Mouse (Mus musculus) heart, embryonic 11.5 days (tissue): ENCODE measurements around the gene Ubac2. TPM values are rescaled to one million over a fixed set of nuclear protein-coding genes. Genes with fewer than 3 reads are reported as not detected.

Experiments
- ATAC-seq: fragments of 200-750 bp; cut with Nextera tagmentation; replicated peaks from 2 replicates; pipeline ENCODE4 v1.8.0; 2017; ENCODE audit warnings: moderate library complexity; ENCODE audit not compliant: insufficient number of reproducible peaks, low FRiP score, low TSS enrichment
- H3K27ac ChIP-seq: fragments of 300-500 bp; sonication (generic); 2 replicates; pipeline ENCODE4 v1.5.1; 2014; ENCODE audit warnings: mild to moderate bottlenecking, low read depth, low read length
- H3K27me3 ChIP-seq: fragments of 300-500 bp; sonication (generic); 2 replicates; pipeline ENCODE4 v1.6.1; 2014; ENCODE audit warnings: mild to moderate bottlenecking, low read length, mixed read lengths; ENCODE audit not compliant: control insufficient read depth, insufficient read depth
- H3K36me3 ChIP-seq: fragments of 300-500 bp; sonication (generic); 2 replicates; pipeline ENCODE4 v1.6.1; 2014; ENCODE audit warnings: mild to moderate bottlenecking, low read length, moderate library complexity, mixed read lengths; ENCODE audit not compliant: control insufficient read depth, insufficient read depth
- H3K4me1 ChIP-seq: fragments of 300-500 bp; sonication (generic); 2 replicates; pipeline ENCODE4 v1.6.1; 2014; ENCODE audit warnings: low read length; ENCODE audit not compliant: control insufficient read depth, insufficient read depth
- H3K4me2 ChIP-seq: fragments of 300-500 bp; sonication (generic); 2 replicates; pipeline ENCODE4 v1.6.1; 2014; ENCODE audit warnings: mild to moderate bottlenecking, moderate library complexity
- H3K4me3 ChIP-seq: fragments of 300-500 bp; sonication (generic); 2 replicates; pipeline ENCODE4 v1.5.1; 2014; ENCODE audit warnings: low read depth, low read length
- H3K9ac ChIP-seq: fragments of 300-500 bp; sonication (generic); 2 replicates; pipeline ENCODE4 v1.6.1; 2014; ENCODE audit warnings: mild to moderate bottlenecking, low read depth, low read length, moderate library complexity
- H3K9me3 ChIP-seq: fragments of 300-500 bp; sonication (generic); replicated peaks from 2 replicates; pipeline ENCODE4 v1.6.1; 2016; ENCODE audit warnings: low read length; ENCODE audit not compliant: control insufficient read depth
- WGBS: fragments of 180-500 bp; shearing (Covaris S2); extraction: QIAGEN DNeasy Blood & Tissue Kit; methylation state at CpG from one replicate; pipeline ENCODE4 v1.1.7; 2014; ENCODE audit not compliant: insufficient replicate concordance; 5-methylcytosine and 5-hydroxymethylcytosine counted together
- polyA plus RNA-seq: library from polyadenylated mRNA; unstranded; fragments of >200 nt; fragmentation: Nextera tagmentation; extraction: Ambion mirVana; gene quantifications from 2 replicates; pipeline ENCODE4 v1.2.1, GENCODE M21; 2014

Gene Ubac2
- polyA plus RNA-seq, 1 experiment from 2014 or later = 63.4 TPM

GRCm38 (mm10) chr14:121964990-121965389 lies 86.6 kb downstream of the Ubac2 start, which contains the start of gene Gpr183:
Gene Gpr183, minus strand, starts transcription at chr14:121965195.
- Histone ChIP-seq H3K36me3 (no peaks in the 10 kb centered on the region), H3K4me1 (peaks cover 29% of the 10 kb centered on the region), H3K4me2 (peak within 1 kb of the TSS; percentile 17), H3K4me3 (no peak within 1 kb of the TSS), H3K9me3 (no peaks in the 10 kb centered on the region), H3K27ac (0 out of 2 replicates have a peak within 1 kb of the TSS, but pooled peaks have one; percentile 12), H3K9ac (no peak within 1 kb of the TSS), H3K27me3 (no peaks in the 10 kb centered on the region)
- WGBS = 16% methylated on average over 6 of the region's 6 CpGs
- no peak for ATAC-seq

- no peaks in the 10 kb centered on the region for H3K27me3 ChIP-seq
- no peak overlapping the region for H3K4me3 ChIP-seq
- no peaks in the 10 kb centered on the region for H3K36me3 ChIP-seq
- no peak overlapping the region for H3K4me2 ChIP-seq
- H3K9me3 ChIP-seq = no peaks in the 10 kb centered on the region
- no peak overlapping the region for H3K27ac ChIP-seq
- no peak overlapping the region for H3K9ac ChIP-seq
- 82% methylated on average over 4 of the region's 4 CpGs for WGBS
- ATAC-seq = no peak
- H3K4me1 ChIP-seq = peaks cover 29% of the 10 kb centered on the region
Measured at GRCm38 (mm10) chr14:121965461-121965860, 87.0 kb downstream of the Ubac2 start.

GRCm38 (mm10) chr14:121967095-121967494 lies 88.7 kb downstream of the Ubac2 start:
- Histone ChIP-seq H3K4me2 (no peak overlapping the region), H3K27ac (no peak overlapping the region), H3K36me3 (no peaks in the 10 kb centered on the region), H3K9ac (no peak overlapping the region), H3K27me3 (no peaks in the 10 kb centered on the region), H3K9me3 (no peaks in the 10 kb centered on the region), H3K4me1 (peaks cover 18% of the 10 kb centered on the region), H3K4me3 (no peak overlapping the region)
- 72% methylated on average over 4 of the region's 4 CpGs for WGBS
- ATAC-seq = no peak

GRCm38 (mm10) chr14:121970402-121970801 lies 92.0 kb downstream of the Ubac2 start:
- 88% methylated on average over 1 of the region's 1 CpGs for WGBS
- Histone ChIP-seq H3K27ac (no peak overlapping the region), H3K4me2 (no peak overlapping the region), H3K9ac (no peak overlapping the region), H3K27me3 (no peaks in the 10 kb centered on the region), H3K9me3 (no peaks in the 10 kb centered on the region), H3K4me1 (peaks cover 2% of the 10 kb centered on the region; the same call in 1 of the 2 replicates), H3K36me3 (no peaks in the 10 kb centered on the region), H3K4me3 (no peak overlapping the region)
- ATAC-seq = no peak

GRCm38 (mm10) chr14:121973114-121973513 lies 94.7 kb downstream of the Ubac2 start:
- no peaks in the 10 kb centered on the region for H3K9me3 ChIP-seq
- no peak overlapping the region for H3K27ac ChIP-seq
- H3K9ac ChIP-seq = no peak overlapping the region
- H3K4me1 ChIP-seq = no peaks in the 10 kb centered on the region
- no peaks in the 10 kb centered on the region for H3K27me3 ChIP-seq
- H3K36me3 ChIP-seq = no peaks in the 10 kb centered on the region
- H3K4me2 ChIP-seq = no peak overlapping the region
- no peak for ATAC-seq
- no peak overlapping the region for H3K4me3 ChIP-seq
- 91% methylated on average over 10 of the region's 10 CpGs for WGBS

- H3K27ac ChIP-seq = no peak overlapping the region
- H3K9ac ChIP-seq = no peak overlapping the region
- no peaks in the 10 kb centered on the region for H3K9me3 ChIP-seq
- H3K36me3 ChIP-seq = no peaks in the 10 kb centered on the region
- H3K27me3 ChIP-seq = no peaks in the 10 kb centered on the region
- no peak for ATAC-seq
- H3K4me3 ChIP-seq = no peak overlapping the region
- 93% methylated on average over 1 of the region's 1 CpGs for WGBS
- H3K4me2 ChIP-seq = no peak overlapping the region
- 0 out of 2 replicates have a peak, but pooled peaks cover 3% of the 10 kb centered on the region for H3K4me1 ChIP-seq
Measured at GRCm38 (mm10) chr14:121981531-121981930, 103.1 kb downstream of the Ubac2 start.

GRCm38 (mm10) chr14:121983009-121983933 lies 104.9 kb downstream of the Ubac2 start:
- Histone ChIP-seq H3K4me1 (0 out of 2 replicates have a peak, but pooled peaks cover 3% of the 10 kb centered on the region), H3K4me3 (no peak overlapping the region), H3K9ac (no peak overlapping the region), H3K36me3 (no peaks in the 10 kb centered on the region; the same call in 1 of the 2 replicates), H3K4me2 (no peak overlapping the region), H3K9me3 (no peaks in the 10 kb centered on the region), H3K27ac (peak overlapping the region; percentile 60), H3K27me3 (no peaks in the 10 kb centered on the region)
- 43% methylated on average over 8 of the region's 8 CpGs for WGBS
- peak; percentile 71; the same call in 1 of the 2 replicates for ATAC-seq

GRCm38 (mm10) chr14:121985477-121985876 lies 107.1 kb downstream of the Ubac2 start:
- 72% methylated on average over 3 of the region's 3 CpGs for WGBS
- no peak for ATAC-seq
- H3K27ac ChIP-seq = no peak overlapping the region

More at GRCm38 (mm10) chr14:121985477-121985876, 107.1 kb downstream of the Ubac2 start:
- Histone ChIP-seq H3K9me3 (no peaks in the 10 kb centered on the region), H3K9ac (no peak overlapping the region), H3K36me3 (peaks cover 2% of the 10 kb centered on the region; the same call in 1 of the 2 replicates), H3K4me3 (no peak overlapping the region), H3K4me2 (no peak overlapping the region), H3K4me1 (0 out of 2 replicates have a peak, but pooled peaks cover 3% of the 10 kb centered on the region), H3K27me3 (no peaks in the 10 kb centered on the region)
